Mouse (Mus musculus): ENCODE measurements around the gene Kcnd3. TPM values are rescaled to one million over a fixed set of nuclear protein-coding genes. Genes with fewer than 3 reads are reported as not detected.

Kcnd3 gene
- polyA plus RNA-seq, 1 experiment = not detected

- H3K4me3 ChIP-seq (replicated peaks) = no peak overlapping the region
- peaks cover 15% of the 10 kb centered on the region for H3K27me3 ChIP-seq (replicated peaks)
- TF ChIP-seq FLI1 (IDR thresholded peaks at IDR 0.05; ENCODE audit: low read length) (no peak), GATA1 (IDR thresholded peaks at IDR 0.05; ENCODE audit: borderline replicate concordance, low read length) (no peak)
- H3K36me3 ChIP-seq (replicated peaks; ENCODE audit: low read length) = peaks cover 78% of the 10 kb centered on the region
- no peaks in the 10 kb centered on the region for H3K9me3 ChIP-seq
- peaks cover 92% of the 10 kb centered on the region for H3K4me1 ChIP-seq
Observed at GRCm38 (mm10) chr3:105710246-105710645, 258.1 kb downstream of the Kcnd3 start.

GRCm38 (mm10) chr3:105711741-105712140 is 259.6 kb downstream of the Kcnd3 start:
- Histone ChIP-seq H3K4me3 (replicated peaks) (peak overlapping the region; percentile 53), H3K9me3 (no peaks in the 10 kb centered on the region), H3K4me1 (peaks cover 83% of the 10 kb centered on the region), H3K36me3 (replicated peaks; ENCODE audit: low read length) (peaks cover 87% of the 10 kb centered on the region), H3K27me3 (replicated peaks) (peaks cover 4% of the 10 kb centered on the region)
- no peak for TF ChIP-seq GATA1 (IDR thresholded peaks at IDR 0.05; ENCODE audit: borderline replicate concordance, low read length)
- no peak for TF ChIP-seq FLI1 (IDR thresholded peaks at IDR 0.05; ENCODE audit: low read length)

- Histone ChIP-seq H3K36me3 (replicated peaks; ENCODE audit: low read length) (peaks cover 86% of the 10 kb centered on the region), H3K9me3 (no peaks in the 10 kb centered on the region)
Observed at GRCm38 (mm10) chr3:105712827-105713226, 260.7 kb downstream of the Kcnd3 start.

GRCm38 (mm10) chr3:105714091-105714819 is 262.1 kb downstream of the Kcnd3 start:
- peaks cover 70% of the 10 kb centered on the region for H3K4me1 ChIP-seq
- peaks cover 92% of the 10 kb centered on the region for H3K36me3 ChIP-seq (replicated peaks; ENCODE audit: low read length)
- H3K4me3 ChIP-seq (replicated peaks) = no peak overlapping the region
- H3K9me3 ChIP-seq = no peaks in the 10 kb centered on the region
- no peak for TF ChIP-seq FLI1 (IDR thresholded peaks at IDR 0.05; ENCODE audit: low read length)
- H3K27me3 ChIP-seq (replicated peaks) = peaks cover 1% of the 10 kb centered on the region

More at GRCm38 (mm10) chr3:105712827-105713226, 260.7 kb downstream of the Kcnd3 start:
- peaks cover 72% of the 10 kb centered on the region for H3K4me1 ChIP-seq
- H3K4me3 ChIP-seq (replicated peaks) = no peak overlapping the region
- no peak for TF ChIP-seq GATA1 (IDR thresholded peaks at IDR 0.05; ENCODE audit: borderline replicate concordance, low read length)
- TF ChIP-seq FLI1 (IDR thresholded peaks at IDR 0.05; ENCODE audit: low read length) = no peak
- H3K27me3 ChIP-seq (replicated peaks) = peaks cover 2% of the 10 kb centered on the region

- peaks cover 71% of the 10 kb centered on the region for H3K4me1 ChIP-seq
- H3K4me3 ChIP-seq (replicated peaks) = no peak overlapping the region
- H3K27me3 ChIP-seq (replicated peaks) = no peaks in the 10 kb centered on the region
- no peaks in the 10 kb centered on the region for H3K9me3 ChIP-seq
- no peak for TF ChIP-seq FLI1 (IDR thresholded peaks at IDR 0.05; ENCODE audit: low read length)
- no peak for TF ChIP-seq GATA1 (IDR thresholded peaks at IDR 0.05; ENCODE audit: borderline replicate concordance, low read length)
- peaks cover 89% of the 10 kb centered on the region for H3K36me3 ChIP-seq (replicated peaks; ENCODE audit: low read length)
Observed at GRCm38 (mm10) chr3:105714820-105715167, 262.7 kb downstream of the Kcnd3 start.

GRCm38 (mm10) chr3:105716353-105717000 is 264.3 kb downstream of the Kcnd3 start:
- no peaks in the 10 kb centered on the region for H3K27me3 ChIP-seq (replicated peaks)
- H3K4me3 ChIP-seq (replicated peaks) = no peak overlapping the region
- peaks cover 72% of the 10 kb centered on the region for H3K36me3 ChIP-seq (replicated peaks; ENCODE audit: low read length)
- no peak for TF ChIP-seq FLI1 (IDR thresholded peaks at IDR 0.05; ENCODE audit: low read length)
- TF ChIP-seq GATA1 (IDR thresholded peaks at IDR 0.05; ENCODE audit: borderline replicate concordance, low read length) = no peak
- peaks cover 70% of the 10 kb centered on the region for H3K4me1 ChIP-seq
- no peaks in the 10 kb centered on the region for H3K9me3 ChIP-seq

- H3K27me3 ChIP-seq (replicated peaks) = no peaks in the 10 kb centered on the region
- peaks cover 73% of the 10 kb centered on the region for H3K4me1 ChIP-seq
- TF ChIP-seq FLI1 (IDR thresholded peaks at IDR 0.05; ENCODE audit: low read length) (no peak), GATA1 (IDR thresholded peaks at IDR 0.05; ENCODE audit: borderline replicate concordance, low read length) (no peak)
- H3K9me3 ChIP-seq = no peaks in the 10 kb centered on the region
- no peak overlapping the region for H3K4me3 ChIP-seq (replicated peaks)
- H3K36me3 ChIP-seq (replicated peaks; ENCODE audit: low read length) = peaks cover 61% of the 10 kb centered on the region
Observed at GRCm38 (mm10) chr3:105717856-105718555, 265.9 kb downstream of the Kcnd3 start.

GRCm38 (mm10) chr3:105718746-105719145 is 266.6 kb downstream of the Kcnd3 start:
- no peaks in the 10 kb centered on the region for H3K9me3 ChIP-seq
- H3K4me3 ChIP-seq (replicated peaks) = no peak overlapping the region
- H3K4me1 ChIP-seq = peaks cover 70% of the 10 kb centered on the region
- peaks cover 60% of the 10 kb centered on the region for H3K36me3 ChIP-seq (replicated peaks; ENCODE audit: low read length)
- no peaks in the 10 kb centered on the region for H3K27me3 ChIP-seq (replicated peaks)
- no peak for TF ChIP-seq FLI1 (IDR thresholded peaks at IDR 0.05; ENCODE audit: low read length)
- TF ChIP-seq GATA1 (IDR thresholded peaks at IDR 0.05; ENCODE audit: borderline replicate concordance, low read length) = no peak

- Histone ChIP-seq H3K4me3 (replicated peaks) (no peak overlapping the region), H3K36me3 (replicated peaks; ENCODE audit: low read length) (peaks cover 61% of the 10 kb centered on the region), H3K27me3 (replicated peaks) (no peaks in the 10 kb centered on the region), H3K9me3 (no peaks in the 10 kb centered on the region), H3K4me1 (peaks cover 64% of the 10 kb centered on the region)
- TF ChIP-seq FLI1 (IDR thresholded peaks at IDR 0.05; ENCODE audit: low read length) = no peak
- no peak for TF ChIP-seq GATA1 (IDR thresholded peaks at IDR 0.05; ENCODE audit: borderline replicate concordance, low read length)
Observed at GRCm38 (mm10) chr3:105719979-105720378, 267.8 kb downstream of the Kcnd3 start.

- TF ChIP-seq FLI1 (IDR thresholded peaks at IDR 0.05; ENCODE audit: low read length) (no peak), GATA1 (IDR thresholded peaks at IDR 0.05; ENCODE audit: borderline replicate concordance, low read length) (no peak)
- Histone ChIP-seq H3K4me3 (replicated peaks) (no peak overlapping the region), H3K36me3 (replicated peaks; ENCODE audit: low read length) (peaks cover 63% of the 10 kb centered on the region), H3K4me1 (peaks cover 68% of the 10 kb centered on the region), H3K27me3 (replicated peaks) (no peaks in the 10 kb centered on the region), H3K9me3 (no peaks in the 10 kb centered on the region)
Observed at GRCm38 (mm10) chr3:105720514-105720913, 268.4 kb downstream of the Kcnd3 start.

Data from megakaryocyte, embryonic 14.5 days (primary cell).